Mouse (Mus musculus) liver, embryonic 14.5 days (tissue): ENCODE measurements around the gene Dnajc22.

Source experiments
- CTCF ChIP-seq: IDR thresholded peaks from 2 replicates; pipeline ENCODE4 v1.5.1; 2016; ENCODE audit warnings: antibody characterized with exemption, low read depth, control low read depth
- EP300 ChIP-seq: IDR thresholded peaks from 2 replicates; pipeline ENCODE4 v1.6.1; 2016; ENCODE audit warnings: antibody characterized with exemption, low read depth

DNA sequence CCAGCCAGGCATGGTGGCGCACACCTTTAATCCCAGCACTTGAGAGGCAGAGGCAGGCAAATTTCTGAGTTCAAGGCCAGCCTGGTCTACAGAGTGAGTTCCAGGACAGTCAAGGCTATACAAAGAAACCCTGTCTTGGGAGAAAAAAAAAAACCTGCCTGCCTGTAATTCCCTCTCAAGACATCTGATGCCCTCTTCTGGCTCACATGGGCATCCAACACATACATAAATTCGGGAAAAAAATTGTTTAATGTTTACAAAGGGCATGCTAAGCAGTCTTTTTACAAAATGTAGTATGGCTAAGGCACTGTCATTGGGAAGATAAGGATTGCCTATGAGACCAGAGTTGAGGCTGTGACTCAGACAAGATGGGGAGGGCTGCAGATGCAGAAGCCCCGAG is 13.2 kb upstream of the Dnajc22 start:
- no peak for TF ChIP-seq CTCF
- no peak for TF ChIP-seq EP300
